Mouse (Mus musculus) left cerebral cortex, postnatal 4 days (tissue): ENCODE measurements around the gene Meis2. TPM values are rescaled to one million over a fixed set of nuclear protein-coding genes. Genes with fewer than 3 reads are reported as not detected.
A peak's percentile ranks its signal among the peaks of the same experiment; 100 is the strongest.

Experiments used
- DNase-seq: peaks from one replicate; pipeline ENCODE4 v3.0.0-alpha.2; 2022
- intact Hi-C: fragments of 180-260 bp; cut with DNase I; formaldehyde crosslinking; loops from one replicate; pipeline ENCODE4 v1.15.1; 2025
- total RNA-seq, 2 experiments: library from RNA; stranded (reverse); gene quantifications; 2 replicates each; pipeline ENCODE4 v1.2.3; 2021

Gene Meis2
- total RNA-seq, 2 experiments from 2014 or later = 186 to 188 TPM

- intact Hi-C loops = no loop called here
- DNase-seq = no peak
These were observed 146.2 kb downstream of the Meis2 start for GRCm38 (mm10) chr2:115919141-115920071.

- intact Hi-C loops = no loop called here
- DNase-seq = no peak
These were observed 147.1 kb downstream of the Meis2 start for GRCm38 (mm10) chr2:115918561-115918960.

- DNase-seq = no peak
- intact Hi-C loops = no loop called here
These were observed 151.1 kb downstream of the Meis2 start for GRCm38 (mm10) chr2:115914539-115914938.

GRCm38 (mm10) chr2:115912948-115913529 is 152.6 kb downstream of the Meis2 start:
- DNase-seq = no peak
- intact Hi-C loops = no loop called here

- intact Hi-C loops = no loop called here
- DNase-seq = no peak
These were observed 153.6 kb downstream of the Meis2 start for GRCm38 (mm10) chr2:115911913-115912642.

GRCm38 (mm10) chr2:115910217-115910616 is 155.4 kb downstream of the Meis2 start:
- no peak for DNase-seq
- intact Hi-C loops = no loop called here

- DNase-seq = no peak
These were observed 164.6 kb downstream of the Meis2 start for GRCm38 (mm10) chr2:115901007-115901406.

GRCm38 (mm10) chr2:115897559-115897958 is 168.1 kb downstream of the Meis2 start:
- intact Hi-C loops = no loop called here
- no peak for DNase-seq

More at GRCm38 (mm10) chr2:115901007-115901406, 164.6 kb downstream of the Meis2 start:
- intact Hi-C loops = no loop called here

GRCm38 (mm10) chr2:115897001-115897400 is 168.6 kb downstream of the Meis2 start:
- intact Hi-C loops = no loop called here
- no peak for DNase-seq

- peak; percentile 80 for DNase-seq
These were observed 169.9 kb downstream of the Meis2 start for GRCm38 (mm10) chr2:115895717-115896116.

GRCm38 (mm10) chr2:115895256-115895655 is 170.4 kb downstream of the Meis2 start:
- intact Hi-C loops = no loop called here
- DNase-seq = no peak

More at GRCm38 (mm10) chr2:115895717-115896116, 169.9 kb downstream of the Meis2 start:
- intact Hi-C loops = no loop called here

- no peak for DNase-seq
- intact Hi-C loops = no loop called here
These were observed 172.5 kb downstream of the Meis2 start for GRCm38 (mm10) chr2:115893113-115893512.

GRCm38 (mm10) chr2:115890715-115891114 is 174.9 kb downstream of the Meis2 start:
- intact Hi-C loops = no loop called here
- DNase-seq = no peak

- DNase-seq = no peak
- intact Hi-C loops = no loop called here
These were observed 175.6 kb downstream of the Meis2 start for GRCm38 (mm10) chr2:115890030-115890429.

GRCm38 (mm10) chr2:115889212-115889611 is 176.4 kb downstream of the Meis2 start:
- intact Hi-C loops = no loop called here
- DNase-seq = no peak

GRCm38 (mm10) chr2:115888336-115889077 is 177.1 kb downstream of the Meis2 start:
- intact Hi-C loops = no loop called here
- DNase-seq = no peak

GRCm38 (mm10) chr2:115887631-115888030 is 178.0 kb downstream of the Meis2 start:
- intact Hi-C loops = no loop called here
- DNase-seq = no peak

GRCm38 (mm10) chr2:115884184-115884583 is 181.5 kb downstream of the Meis2 start:
- DNase-seq = no peak
- intact Hi-C loops = no loop called here

GRCm38 (mm10) chr2:115883520-115883919 is 182.1 kb downstream of the Meis2 start:
- intact Hi-C loops = no loop called here
- DNase-seq = no peak

- intact Hi-C loops = no loop called here
- DNase-seq = no peak
These were observed 189.7 kb downstream of the Meis2 start for GRCm38 (mm10) chr2:115875802-115876531.
